Mouse (Mus musculus): ENCODE measurements at regions not wholly inside any gene's neighbourhood (a gene's known extent, or its start where the extent isn't known, plus 50 kb on each side); places are given as distances from the start of the nearest gene placed in this dataset.
"Not testable (repeated sequence)": the region's sequence is repeated elsewhere in the genome, so short reads cannot be mapped to it uniquely, and the experiment has no call there.

DNA sequence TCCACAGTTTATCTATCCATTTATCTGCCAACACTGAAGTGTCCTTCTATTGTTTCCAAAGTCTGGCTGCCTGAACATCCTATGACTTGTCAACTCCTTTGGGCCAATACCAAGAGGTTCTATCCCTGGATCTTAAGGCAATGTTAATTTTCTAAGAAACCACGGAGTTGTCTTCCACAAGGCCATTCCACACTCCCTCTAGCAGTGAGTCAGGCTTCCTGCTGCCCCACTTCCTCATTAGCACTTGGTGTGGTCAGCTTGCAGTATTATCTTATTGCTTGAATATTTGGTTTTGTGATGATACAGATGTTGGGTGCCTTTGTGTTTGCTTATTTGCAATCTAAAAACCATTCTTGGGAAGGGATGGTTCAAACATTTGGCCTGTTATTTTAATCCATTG lies 87.5 kb upstream of the Ppp2r2d start:
- no peak for DNase-seq

DNA sequence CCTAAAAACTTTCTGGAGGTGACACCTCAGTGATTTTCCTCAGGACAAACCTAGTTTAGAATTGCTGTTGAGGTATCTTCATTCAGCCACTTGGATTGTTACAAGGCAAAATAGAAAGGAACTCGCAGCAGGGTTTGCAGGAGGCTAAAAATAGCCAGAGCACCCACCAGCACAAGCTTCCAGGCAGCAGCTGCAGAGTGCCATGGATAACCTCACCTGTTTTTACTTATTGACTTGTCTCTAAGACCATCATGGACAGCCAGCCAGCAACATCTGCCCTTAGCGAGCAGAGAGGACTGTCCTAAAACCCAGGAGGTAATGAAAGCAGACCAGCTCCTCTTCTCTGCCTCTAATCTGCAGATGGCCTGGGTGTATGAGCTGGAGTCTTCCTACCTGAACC lies 97.4 kb upstream of the Ppp2r2d start:
- no peak for DNase-seq

DNA sequence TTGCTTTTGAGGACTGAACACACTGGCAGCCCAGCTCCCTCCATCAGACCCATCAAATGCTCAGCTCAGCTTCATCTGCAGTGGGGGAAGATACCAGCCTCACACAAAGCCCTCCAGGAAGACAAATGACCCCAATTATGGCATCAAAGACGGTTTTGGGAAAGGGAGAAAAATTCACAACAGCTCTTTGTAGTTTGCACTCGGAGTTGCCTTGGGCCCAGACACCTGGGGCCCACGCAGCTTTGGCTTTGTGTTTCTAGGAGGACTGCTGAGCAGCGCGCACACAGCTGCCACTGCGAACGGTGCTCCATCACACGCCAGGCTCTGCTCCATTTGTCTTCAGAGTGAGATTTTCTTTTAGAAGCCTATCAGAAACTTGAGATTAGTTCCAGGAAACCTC lies 99.3 kb upstream of the Ppp2r2d start:
- DNase-seq = no peak

DNA sequence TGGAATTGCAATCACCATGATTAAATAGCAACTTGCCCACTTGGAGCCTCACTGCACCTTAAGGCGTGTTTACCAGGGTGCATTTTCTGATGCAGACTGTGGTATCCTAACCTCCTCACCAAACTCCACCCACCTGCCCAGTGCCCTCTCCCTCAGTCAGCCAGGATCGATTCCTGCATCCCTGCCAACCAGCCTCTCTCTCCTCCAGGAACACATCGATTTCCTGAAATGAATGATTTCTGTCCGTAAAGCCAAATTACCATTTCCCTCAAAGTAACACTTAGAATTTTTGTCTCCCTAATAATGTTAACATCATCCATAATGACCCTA lies 103.4 kb upstream of the Ppp2r2d start:
- no peak for DNase-seq

DNA sequence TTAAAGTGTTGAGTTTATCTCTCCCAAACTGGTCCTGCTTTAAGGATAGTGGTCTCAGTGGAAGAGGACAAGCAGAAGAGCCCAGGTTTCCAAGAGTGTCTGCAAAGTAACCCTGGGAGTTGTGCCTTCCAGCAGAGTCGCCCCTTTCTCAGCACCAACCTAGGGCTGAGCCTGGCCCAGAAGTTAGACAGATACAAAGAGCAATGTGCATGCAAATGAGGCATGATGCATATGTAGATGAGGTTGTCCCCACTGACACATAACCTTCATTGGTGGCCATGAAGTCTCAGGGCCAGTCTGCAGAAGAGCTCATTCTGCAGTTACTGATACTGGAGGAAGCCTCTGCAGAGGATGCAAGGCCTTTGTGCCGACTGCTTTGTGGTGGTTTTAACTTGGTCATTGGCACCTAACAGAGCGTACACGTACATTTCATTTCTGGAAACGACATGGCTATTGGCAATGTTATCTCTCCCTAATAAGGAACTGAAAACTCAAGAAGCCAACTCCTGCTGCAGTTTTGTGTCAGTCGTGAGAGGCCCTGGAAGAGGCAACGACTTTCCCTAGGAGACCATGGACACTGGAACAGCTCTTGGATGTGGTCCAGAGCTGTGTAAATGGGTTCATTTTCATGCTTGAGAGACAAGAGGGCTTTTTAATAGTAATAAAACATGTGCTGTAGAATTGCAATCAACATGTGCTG lies 103.9 kb upstream of the Ppp2r2d start:
- no peak for DNase-seq

DNA sequence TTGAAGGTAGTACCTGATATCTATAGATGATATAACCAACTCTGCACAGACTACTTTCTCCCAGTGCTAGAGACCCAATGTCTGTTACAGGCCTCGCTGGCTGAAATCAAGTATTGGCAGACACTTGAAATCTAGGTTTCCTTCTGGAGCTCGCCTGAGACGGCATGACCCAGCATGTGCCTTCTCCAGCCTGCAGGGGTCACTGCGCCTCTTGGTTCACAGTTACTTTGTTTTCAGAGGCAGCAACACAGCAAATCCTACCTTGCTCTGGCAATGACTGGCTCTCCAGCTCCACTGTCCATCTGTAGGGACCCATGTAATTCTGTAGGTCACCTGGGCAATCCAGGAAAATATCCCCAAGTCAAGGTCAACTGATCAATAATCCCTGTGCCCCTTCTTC lies 111.6 kb upstream of the Ppp2r2d start:
- peak; percentile 71 to 74 for DNase-seq

DNA sequence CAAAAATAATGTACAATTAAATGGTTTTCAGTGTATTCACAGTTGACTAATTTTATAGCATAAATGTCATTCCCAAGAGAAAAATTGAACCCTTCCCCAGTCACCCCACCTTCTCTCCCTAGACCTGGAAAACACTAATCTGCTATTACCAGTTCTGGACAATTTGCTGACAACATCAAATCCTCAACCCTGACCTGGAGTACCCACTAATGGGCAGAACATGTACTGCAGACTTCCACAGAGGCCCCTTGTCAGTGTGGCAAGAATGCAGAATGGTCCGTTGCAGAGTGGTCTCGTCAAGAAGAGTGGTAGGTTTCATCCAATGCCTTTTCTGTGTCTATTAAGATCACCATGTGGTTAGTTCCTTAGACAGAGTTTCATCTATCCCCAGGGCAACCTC lies 121.0 kb upstream of the Ppp2r2d start:
- DNase-seq = peak in 1 of 2 experiments; percentile 9

DNA sequence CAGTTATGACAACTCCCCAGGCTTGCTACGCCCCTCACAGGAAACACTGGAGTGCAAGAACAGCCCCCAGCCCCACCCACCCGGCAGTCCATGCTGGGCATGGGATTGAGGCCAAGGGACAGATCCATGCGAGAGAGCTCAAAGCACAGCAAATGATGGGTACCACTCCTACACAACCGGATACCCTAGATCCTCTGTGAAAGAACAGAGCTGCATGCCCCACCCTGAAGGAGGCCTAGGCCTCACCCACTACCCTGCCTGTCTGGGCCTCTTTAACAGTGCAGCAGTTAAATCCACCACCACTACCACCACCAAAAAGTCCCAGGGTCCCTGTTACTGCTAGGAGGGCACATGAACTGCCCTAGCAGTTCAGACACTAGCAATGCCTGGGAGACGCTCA lies 126.3 kb upstream of the Ppp2r2d start:
- DNase-seq = no peak

DNA sequence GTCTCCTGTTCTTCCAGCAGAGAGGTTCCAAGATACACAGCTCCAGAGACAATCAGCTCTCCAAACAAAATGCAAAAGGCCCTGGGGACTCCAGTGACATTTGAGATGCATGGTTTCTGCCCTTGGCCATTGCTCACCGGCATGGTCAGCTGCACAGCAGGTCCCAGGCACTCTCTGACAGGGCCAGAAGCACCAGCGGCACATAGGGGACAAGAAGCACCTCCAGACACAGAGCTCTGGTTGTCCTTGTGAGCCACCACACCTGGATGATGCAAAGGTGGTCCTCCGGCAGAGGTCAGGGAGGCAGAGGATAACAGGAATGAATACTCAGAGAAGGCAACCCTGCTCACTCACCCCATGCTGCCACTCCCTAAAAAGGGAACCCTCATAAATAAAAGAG lies 126.8 kb upstream of the Ppp2r2d start:
- no peak for DNase-seq

DNA sequence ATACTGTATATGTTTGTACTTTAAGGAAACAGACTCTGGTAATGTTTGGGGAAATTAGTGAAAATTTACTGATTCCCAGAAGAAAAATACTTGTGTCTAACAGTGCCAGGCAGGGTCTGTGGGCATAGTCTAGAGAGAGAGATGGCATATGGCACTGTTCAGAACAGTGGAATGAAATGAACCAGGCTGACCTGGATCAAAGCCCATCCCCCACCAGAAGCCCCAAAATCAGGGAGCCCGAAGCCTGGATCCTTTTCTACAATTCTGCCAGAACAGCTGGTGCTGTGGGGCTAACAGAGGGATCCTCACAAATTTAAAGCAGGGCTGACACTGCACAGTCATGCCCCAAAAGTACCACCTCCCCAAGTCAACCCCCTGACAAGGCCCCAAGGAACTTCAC lies 131.1 kb upstream of the Ppp2r2d start:
- DNase-seq = no peak

DNA sequence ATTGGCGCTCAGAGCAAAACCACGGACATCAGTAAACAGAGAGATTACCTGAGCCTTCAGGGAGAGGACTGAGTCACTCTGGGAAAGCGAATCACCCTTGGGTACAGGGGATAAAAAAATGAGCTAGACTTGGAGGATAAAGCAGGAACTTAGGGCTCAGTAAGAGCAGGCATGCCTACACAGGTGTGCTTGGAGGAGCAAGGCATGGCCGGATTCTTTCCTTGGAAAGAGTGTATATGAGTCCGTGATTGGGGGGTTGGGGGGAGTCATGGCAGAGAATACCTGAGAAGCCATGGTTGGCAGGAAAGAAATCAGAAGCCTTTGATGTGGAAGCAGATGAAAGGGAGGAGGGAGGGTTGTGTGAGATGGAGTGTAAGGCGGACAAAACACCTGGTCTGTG lies 137.5 kb upstream of the Ppp2r2d start:
- no peak for DNase-seq

DNA sequence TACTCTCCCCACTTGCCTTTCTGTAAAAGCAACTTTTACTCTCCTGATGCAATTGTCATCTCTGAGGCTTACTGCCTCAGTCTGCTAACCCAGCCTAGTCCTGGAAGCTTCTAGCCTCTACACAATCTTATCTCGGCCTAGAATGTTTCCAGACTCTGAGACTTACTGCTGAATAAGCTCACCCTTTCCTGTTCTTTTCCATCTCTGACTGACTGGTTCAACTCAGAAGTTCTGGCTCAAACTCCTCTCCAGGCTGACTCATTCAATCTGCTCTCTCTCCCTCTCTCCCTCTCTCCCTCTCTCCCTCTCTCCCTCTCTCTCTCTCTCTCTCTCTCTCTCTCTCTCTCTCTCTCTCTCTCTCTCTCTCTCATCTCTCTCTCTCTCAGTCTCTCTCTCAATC lies 146.3 kb upstream of the Ppp2r2d start:
- DNase-seq = not testable (repeated sequence)

DNA sequence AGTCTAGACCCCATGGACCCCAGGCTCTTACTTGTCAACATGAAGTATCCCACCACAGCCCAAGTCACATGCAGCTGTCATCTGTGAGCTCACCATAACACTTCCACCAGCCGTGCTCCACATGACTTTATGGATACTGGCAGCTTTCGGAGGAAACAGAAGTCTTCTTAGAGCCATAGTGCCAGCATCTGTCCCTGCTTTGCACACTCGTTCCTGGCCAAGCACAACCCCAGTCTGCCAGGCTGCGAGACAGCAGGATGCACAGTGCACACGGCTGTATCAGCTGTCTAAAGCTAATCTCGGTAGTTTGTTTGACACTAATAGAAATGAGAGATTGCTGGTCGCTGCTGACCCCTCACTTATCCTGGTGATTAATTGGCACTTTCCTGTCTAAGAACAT lies 163.7 kb upstream of the Ppp2r2d start:
- no peak for DNase-seq

DNA sequence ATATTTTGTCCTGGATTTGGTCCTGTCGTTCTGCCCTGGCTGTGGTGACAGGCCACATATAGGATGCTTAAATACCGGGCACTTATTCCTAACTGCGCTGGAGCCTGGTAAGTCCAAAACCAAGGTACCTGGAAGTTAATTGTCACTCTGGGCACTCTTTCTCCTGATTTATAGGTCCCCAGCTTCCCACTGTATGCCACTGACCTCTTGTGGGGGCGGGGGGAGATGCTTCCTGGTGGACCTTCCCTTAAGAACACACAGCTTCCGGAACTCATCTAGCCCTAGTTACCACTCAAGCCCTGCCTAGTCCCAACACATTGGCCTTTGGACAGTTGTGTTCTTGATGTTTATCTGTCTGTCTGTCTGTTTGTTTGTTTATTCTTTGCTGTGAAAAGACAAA lies 165.3 kb upstream of the Ppp2r2d start:
- DNase-seq = peak in 1 of 2 experiments; percentile 22

DNA sequence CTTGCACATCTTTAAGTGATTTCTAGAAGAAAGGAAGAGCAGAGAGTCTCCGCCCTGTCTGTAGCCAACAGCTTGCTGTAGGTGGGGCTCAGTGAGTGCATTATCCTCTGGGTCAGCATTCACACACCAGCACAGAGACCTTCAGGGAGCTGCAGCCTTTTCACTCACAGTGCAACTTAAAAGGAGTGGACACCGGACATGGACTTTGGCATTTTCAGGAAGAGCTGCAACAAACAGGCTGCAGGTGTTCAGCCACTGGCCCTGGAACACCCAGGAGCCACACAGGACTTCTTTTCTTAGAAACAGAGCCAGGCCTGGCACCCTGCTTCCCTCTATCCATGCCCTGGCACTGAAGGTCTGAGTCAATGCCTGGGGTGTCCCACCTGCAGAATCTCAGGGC lies 166.3 kb upstream of the Ppp2r2d start:
- DNase-seq = peak in 1 of 2 experiments; percentile 8

DNA sequence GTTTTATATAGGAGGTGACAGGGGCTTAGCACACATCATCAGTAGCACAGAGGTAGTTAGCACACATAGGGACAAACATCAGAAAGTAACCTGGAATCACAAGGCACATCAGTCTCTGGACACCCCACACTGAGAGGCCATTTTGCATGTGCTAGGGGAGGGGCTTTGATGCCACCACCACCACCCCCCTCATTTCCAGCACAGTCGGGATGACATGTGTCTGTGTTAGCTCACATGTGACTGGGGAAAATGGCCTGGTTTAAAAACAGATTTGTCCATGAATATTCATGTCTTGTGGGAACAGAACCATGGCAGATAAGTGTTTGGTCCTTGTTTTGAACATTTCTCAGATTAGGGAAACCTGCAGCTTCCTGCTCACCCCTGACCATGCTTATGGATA lies 172.9 kb upstream of the Ppp2r2d start:
- no peak for DNase-seq

DNA sequence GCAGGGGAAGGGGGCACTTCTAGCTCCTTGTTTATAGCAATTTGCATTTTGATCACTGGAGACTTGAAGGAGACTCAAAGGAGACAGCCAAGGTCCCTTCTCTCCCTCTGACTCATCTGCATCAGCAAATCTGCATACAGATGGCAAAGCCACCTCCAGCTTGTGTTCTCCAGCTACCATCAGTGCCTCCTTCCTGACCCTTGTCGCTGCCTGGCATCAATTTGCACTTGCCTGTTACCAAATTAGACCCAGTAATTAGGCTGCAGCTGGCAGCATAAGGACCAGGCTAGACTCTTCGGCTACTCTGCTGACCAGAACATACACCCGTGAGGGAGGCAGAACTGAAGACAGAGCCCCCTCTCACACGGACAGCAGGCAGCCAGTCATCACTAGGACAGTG lies 177.5 kb upstream of the Ppp2r2d start:
- DNase-seq = no peak

DNA sequence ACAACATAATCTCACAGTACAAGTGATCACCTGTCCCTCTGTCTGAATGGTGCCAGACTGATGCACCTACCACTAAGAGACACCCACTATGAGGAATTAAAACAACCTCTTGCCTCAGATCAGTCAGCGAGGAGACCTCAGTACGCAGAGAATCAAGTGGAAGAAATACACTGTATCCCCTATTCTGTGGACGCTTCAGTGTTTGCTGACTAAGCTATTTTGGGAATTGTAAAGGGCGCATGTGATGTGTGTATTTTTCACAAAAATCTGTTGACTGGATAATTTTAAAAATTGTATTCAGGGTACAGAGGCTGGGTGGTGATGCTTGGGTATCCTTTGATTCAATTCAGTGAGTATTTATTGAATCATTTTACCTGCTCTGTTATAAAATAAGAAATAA lies 185.8 kb upstream of the Ppp2r2d start:
- no peak for DNase-seq

DNA sequence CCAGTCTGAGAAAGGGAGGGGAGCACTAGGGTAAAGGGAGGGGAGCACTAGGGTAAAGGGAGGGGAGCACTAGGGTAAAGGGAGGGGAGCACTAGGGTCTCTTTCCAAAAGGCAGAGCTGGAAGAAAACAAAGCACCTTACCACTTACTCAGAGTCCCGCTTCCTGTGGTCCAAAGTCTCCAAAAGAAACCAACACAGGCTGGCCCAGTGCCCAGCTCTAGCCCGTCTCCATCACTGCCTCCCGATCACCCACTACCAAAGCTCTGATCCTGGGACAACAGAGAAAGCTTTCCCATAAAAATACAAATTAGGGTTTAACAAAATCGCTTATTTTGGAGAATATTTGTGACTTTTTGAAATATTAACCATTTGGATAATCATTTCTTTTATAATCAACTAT lies 188.4 kb upstream of the Ppp2r2d start:
- peak; percentile 16 to 36 for DNase-seq

DNA sequence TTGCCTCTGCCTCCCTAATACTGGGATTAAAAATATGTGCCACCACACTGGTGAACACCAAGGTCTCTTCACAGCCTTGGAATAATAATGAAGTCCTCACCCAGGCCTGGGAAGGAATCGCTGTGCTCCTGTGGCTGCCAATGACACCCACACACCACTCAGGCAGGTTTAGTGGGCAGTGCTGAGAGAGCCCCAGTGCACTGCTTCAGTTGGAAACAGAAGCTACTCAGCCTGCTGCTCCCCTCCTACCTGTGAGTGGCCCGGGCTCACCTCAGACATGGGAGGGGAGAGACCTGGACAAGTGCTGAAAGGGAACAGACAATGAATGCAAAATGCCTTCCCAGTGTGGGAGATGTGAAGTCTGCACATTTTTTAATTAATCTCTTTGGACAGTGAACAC lies 188.8 kb upstream of the Ppp2r2d start:
- no peak for DNase-seq

DNA sequence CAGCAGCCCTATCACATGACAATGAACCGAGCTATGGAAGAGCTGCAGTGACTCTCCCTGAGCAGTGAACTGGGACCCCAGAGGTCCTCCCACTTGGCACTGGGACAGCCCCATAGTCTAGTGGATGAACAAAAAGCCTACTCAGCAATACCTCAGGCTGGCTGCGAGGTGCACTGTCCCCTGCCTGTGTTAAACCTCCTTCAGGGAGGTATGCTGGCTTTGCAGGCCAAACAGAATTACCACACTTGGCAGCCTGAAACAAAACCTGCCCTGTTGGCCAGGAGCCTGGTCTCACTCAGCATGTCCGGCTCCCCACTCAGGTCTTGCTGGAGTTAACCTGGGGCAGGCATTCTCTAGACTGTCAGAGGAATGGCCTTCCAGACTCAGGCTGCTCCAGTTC lies 189.9 kb upstream of the Ppp2r2d start:
- peak; percentile 26 to 46 for DNase-seq

DNA sequence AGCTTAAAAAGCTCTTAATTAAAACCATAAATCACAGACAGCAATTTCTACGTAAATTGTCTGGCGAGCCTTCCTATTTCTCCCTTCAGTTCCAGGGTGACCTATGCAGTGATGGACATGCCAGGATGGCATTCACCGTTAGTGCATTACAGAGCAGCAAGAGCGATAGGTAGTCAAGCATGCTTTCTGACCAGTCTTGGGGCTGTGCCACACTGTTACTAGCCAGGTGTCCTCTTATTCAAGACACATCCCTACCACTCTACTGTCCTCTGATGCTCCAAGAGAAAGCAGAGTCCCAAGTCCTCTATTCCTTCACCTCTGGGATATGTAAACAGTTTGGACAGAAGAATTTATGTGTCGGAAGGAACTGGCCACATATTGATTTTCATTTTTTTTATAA lies 194.9 kb upstream of the Ppp2r2d start:
- no peak for DNase-seq

DNA sequence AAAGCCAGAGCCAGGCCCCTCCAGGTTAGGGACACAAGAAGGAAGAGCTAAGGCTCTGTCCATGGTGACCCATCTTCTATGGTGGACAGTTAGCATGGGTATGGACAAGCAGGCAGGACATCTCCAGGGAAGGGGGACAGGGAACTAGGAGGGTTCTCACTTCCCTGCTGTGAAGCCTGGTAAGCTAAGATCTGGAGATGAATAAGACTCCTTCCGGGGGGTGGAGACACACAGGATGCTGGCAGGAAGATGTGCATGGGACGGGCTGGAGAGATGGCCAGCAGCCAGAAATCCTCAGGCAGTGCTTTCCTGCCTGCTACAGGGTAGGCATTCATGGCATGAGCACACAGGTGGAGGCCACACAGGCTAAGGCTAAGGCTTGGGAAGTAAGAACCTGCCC lies 198.2 kb upstream of the Ppp2r2d start:
- DNase-seq = no peak

DNA sequence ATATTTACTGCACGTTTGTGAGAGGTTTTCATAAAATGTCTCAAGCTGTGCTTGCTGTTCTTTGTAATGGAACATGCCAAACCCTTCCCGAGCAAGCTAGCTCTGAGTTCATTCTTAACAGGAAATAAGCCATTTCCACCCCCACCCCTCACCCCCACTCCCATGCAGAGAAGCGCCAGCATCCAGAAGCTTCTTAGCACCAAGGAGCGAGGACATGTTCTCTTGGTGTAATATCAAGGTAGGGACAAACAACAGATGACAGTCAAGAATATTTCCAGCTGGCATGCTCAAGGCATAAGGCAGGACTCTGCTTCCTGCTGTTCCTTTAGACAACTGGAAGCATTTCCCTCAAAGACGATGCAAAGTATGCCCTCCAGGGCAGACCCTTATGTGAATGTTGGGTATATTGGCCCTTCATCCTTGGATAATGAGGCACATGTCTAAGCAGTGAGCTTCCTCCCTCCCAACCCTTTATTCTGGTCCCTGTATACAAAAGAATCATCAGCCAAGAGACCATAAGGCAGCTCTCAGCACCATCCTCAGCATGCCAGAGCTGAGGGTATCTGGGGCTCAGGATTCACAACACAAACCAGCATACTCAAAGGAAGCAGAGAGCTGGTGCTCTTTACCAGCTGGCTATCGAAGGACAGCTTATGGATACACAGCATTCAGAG lies 205.2 kb upstream of the Ppp2r2d start:
- DNase-seq = no peak

DNA sequence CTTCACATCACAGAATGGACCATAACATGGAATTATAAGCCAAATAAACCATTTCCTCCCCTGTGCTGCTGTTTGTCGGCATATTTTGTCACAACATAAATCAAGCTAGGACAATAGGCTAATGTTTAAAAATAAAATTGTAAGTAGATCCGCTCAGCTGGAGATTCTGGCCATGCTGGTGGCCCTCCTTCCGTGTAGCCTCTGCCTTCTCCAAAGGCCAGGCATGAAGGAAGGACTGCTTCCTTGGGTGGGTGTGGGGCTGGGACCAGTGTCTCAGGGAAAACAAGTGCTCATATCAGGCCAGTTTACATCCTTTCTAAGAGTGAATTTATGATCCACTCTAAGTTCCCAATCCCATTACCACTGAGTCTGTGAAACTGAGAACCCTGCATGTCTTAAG lies 206.3 kb upstream of the Ppp2r2d start:
- DNase-seq = no peak
